Mouse (Mus musculus) liver, postnatal 0 days (tissue): Measurements from ENCODE around the gene Shisa5.

Experiments
- CTCF ChIP-seq: sonication (generic); IDR thresholded peaks from 2 replicates; pipeline ENCODE4 v1.5.1; 2016; ENCODE audit warnings: antibody characterized with exemption, low read depth
- EP300 ChIP-seq: IDR thresholded peaks from 2 replicates; pipeline ENCODE4 v1.6.1; 2016; ENCODE audit warnings: antibody characterized with exemption, low read depth, mild to moderate bottlenecking

- no peak for TF ChIP-seq CTCF
- no peak for TF ChIP-seq EP300
Observed at GRCm38 (mm10) chr9:108991428-108992084, 46.8 kb upstream of the Shisa5 start, which contains the start of gene Pfkfb4.
